19 mouse cellular contexts compared by ENCODE assay signal in genomic region chr15:6431777-6432176, GRCm38 (mm10). TPM values are rescaled to one million over a fixed set of nuclear protein-coding genes. Genes with fewer than 3 reads are reported as not detected.
DNase-seq lines count a peak whose midpoint lies in the region; ATAC-seq and TF ChIP-seq lines count a peak whose summit lies in the region.
"Had no signal": no experiment of that assay in that cellular context is flagged by ENCODE, and none has a peak within 500 bp of the region (broad histone marks: within the 10 kb centered on the region; RNA-seq: fewer than 3 reads in every experiment).

No protein-coding gene starts in this region.

- H3K4me1 ChIP-seq in hindbrain, embryonic 15.5 days (replicated peaks) = no peaks in the 10 kb centered on the region
- no peaks in the 10 kb centered on the region for H3K4me1 ChIP-seq in hindbrain, embryonic 13.5 days (replicated peaks)
- no peaks in the 10 kb centered on the region for H3K4me1 ChIP-seq in lung, embryonic 14.5 days (ENCODE audit: insufficient read depth)
- H3K4me1 ChIP-seq in midbrain, postnatal 0 days (ENCODE audit: insufficient read depth, low read length) = no peaks in the 10 kb centered on the region
- H3K4me1 ChIP-seq in limb, embryonic 10.5 days = peaks cover 4% of the 10 kb centered on the region; the same call in 1 of the 2 replicates
- H3K4me1 ChIP-seq: midbrain, embryonic 12.5 days; neural tube, embryonic 13.5 days had no signal

- no peaks in the 10 kb centered on the region for H3K9me3 ChIP-seq in hindbrain, embryonic 15.5 days
- H3K9me3 ChIP-seq in hindbrain, embryonic 13.5 days = no peaks in the 10 kb centered on the region
- no peaks in the 10 kb centered on the region for H3K9me3 ChIP-seq in lung, embryonic 14.5 days (ENCODE audit: low read depth, low read length)
- H3K9me3 ChIP-seq in midbrain, postnatal 0 days (ENCODE audit: low read length) = no peaks in the 10 kb centered on the region
- H3K9me3 ChIP-seq in limb, embryonic 10.5 days (replicated peaks) = no peaks in the 10 kb centered on the region
- H3K9me3 ChIP-seq: midbrain, embryonic 12.5 days; neural tube, embryonic 13.5 days had no signal

- no peaks in the 10 kb centered on the region for H3K27me3 ChIP-seq in hindbrain, embryonic 15.5 days
- no peaks in the 10 kb centered on the region for H3K27me3 ChIP-seq in hindbrain, embryonic 13.5 days
- H3K27me3 ChIP-seq in lung, embryonic 14.5 days (ENCODE audit: insufficient read depth, low read length) = no peaks in the 10 kb centered on the region
- no peaks in the 10 kb centered on the region for H3K27me3 ChIP-seq in midbrain, postnatal 0 days (ENCODE audit: insufficient read depth, low read length)
- no peaks in the 10 kb centered on the region for H3K27me3 ChIP-seq in limb, embryonic 10.5 days (ENCODE audit: low read depth, poor library complexity, severe bottlenecking)
- H3K27me3 ChIP-seq: midbrain, embryonic 12.5 days; neural tube, embryonic 13.5 days had no signal

- ATAC-seq in hindbrain, embryonic 15.5 days (ENCODE audit: low FRiP score, low read depth) = peak; percentile 63
- no peak for ATAC-seq in hindbrain, embryonic 13.5 days (ENCODE audit: low FRiP score)
- no peak for ATAC-seq in lung, embryonic 14.5 days (ENCODE audit: insufficient read depth)
- no peak; the same call in 1 of the 2 replicates for ATAC-seq in midbrain, postnatal 0 days (ENCODE audit: low FRiP score)

- H3K27ac ChIP-seq in hindbrain, embryonic 15.5 days (replicated peaks) = peak overlapping the region; percentile 38; the same call in 1 of the 2 replicates
- H3K27ac ChIP-seq in hindbrain, embryonic 13.5 days = no peak overlapping the region
- H3K27ac ChIP-seq in lung, embryonic 14.5 days (ENCODE audit: low read depth) = peak overlapping the region; percentile 69; the same call in 1 of the 2 replicates
- H3K27ac ChIP-seq in midbrain, postnatal 0 days (ENCODE audit: low read depth, low read length) = peak overlapping the region; percentile 32; the same call in 1 of the 2 replicates
- H3K27ac ChIP-seq in limb, embryonic 10.5 days = no peak overlapping the region
- H3K27ac ChIP-seq: gastrocnemius, adult 2 months; heart, adult 2 months; midbrain, embryonic 12.5 days; neural tube, embryonic 13.5 days had no signal

- H3K4me2 ChIP-seq in hindbrain, embryonic 15.5 days = no peak overlapping the region
- H3K4me2 ChIP-seq in hindbrain, embryonic 13.5 days = no peak overlapping the region
- H3K4me2 ChIP-seq in lung, embryonic 14.5 days = no peak overlapping the region
- H3K4me2 ChIP-seq in midbrain, postnatal 0 days (ENCODE audit: low read depth, low read length, poor library complexity, severe bottlenecking) = no peak overlapping the region
- H3K4me2 ChIP-seq: liver, embryonic 11.5 days; midbrain, embryonic 12.5 days; neural tube, embryonic 13.5 days had no signal

- no peak overlapping the region for H3K4me3 ChIP-seq in hindbrain, embryonic 15.5 days
- H3K4me3 ChIP-seq in hindbrain, embryonic 13.5 days = no peak overlapping the region
- no peak overlapping the region for H3K4me3 ChIP-seq in lung, embryonic 14.5 days (ENCODE audit: low read depth, low read length)
- H3K4me3 ChIP-seq in midbrain, postnatal 0 days (ENCODE audit: low read depth, low read length) = no peak overlapping the region
- H3K4me3 ChIP-seq in limb, embryonic 10.5 days = no peak overlapping the region
- H3K4me3 ChIP-seq: gastrocnemius, adult 2 months; heart, adult 2 months; midbrain, embryonic 12.5 days; neural tube, embryonic 13.5 days had no signal

- no peaks in the 10 kb centered on the region for H3K36me3 ChIP-seq in hindbrain, embryonic 15.5 days
- no peaks in the 10 kb centered on the region for H3K36me3 ChIP-seq in hindbrain, embryonic 13.5 days
- H3K36me3 ChIP-seq in lung, embryonic 14.5 days (ENCODE audit: insufficient read depth) = peaks cover 21% of the 10 kb centered on the region
- H3K36me3 ChIP-seq in midbrain, postnatal 0 days (ENCODE audit: insufficient read depth, low read length) = no peaks in the 10 kb centered on the region
- H3K36me3 ChIP-seq in limb, embryonic 10.5 days = peaks cover 43% of the 10 kb centered on the region
- H3K36me3 ChIP-seq: midbrain, embryonic 12.5 days had no signal

- DNase-seq in lung, embryonic 14.5 days = no peak
- DNase-seq in lung, postnatal 36 days = no peak
- peak; percentile 38 for DNase-seq in ZHBTc4 (ENCODE audit: low read depth, low spot score)
- DNase-seq in midbrain, postnatal 0 days (ENCODE audit: low spot score) = peak; percentile 54
- no peak for DNase-seq in limb, embryonic 10.5 days (ENCODE audit: low spot score)
- DNase-seq: cerebellum, adult 18-20 months; gastrocnemius, adult 2 months; kidney, adult 11 months; retina, postnatal 1 day; spleen, adult 18-20 months had no signal

- TF ChIP-seq CTCF in lung, embryonic 14.5 days (IDR thresholded peaks at IDR 0.05; ENCODE audit: low read depth) = no peak
- TF ChIP-seq CTCF in midbrain, postnatal 0 days (IDR thresholded peaks at IDR 0.05) = peak; percentile 36

- H3K9ac ChIP-seq in hindbrain, embryonic 15.5 days = no peak overlapping the region
- H3K9ac ChIP-seq in hindbrain, embryonic 13.5 days = no peak overlapping the region
- no peak overlapping the region for H3K9ac ChIP-seq in lung, embryonic 14.5 days
- H3K9ac ChIP-seq in midbrain, postnatal 0 days (replicated peaks; ENCODE audit: low read length, poor library complexity, severe bottlenecking) = no peak overlapping the region
- H3K9ac ChIP-seq: midbrain, embryonic 12.5 days; neural tube, embryonic 13.5 days had no signal

- 43% methylated on average over 7 of the region's 7 CpGs for WGBS in hindbrain, embryonic 15.5 days
- 42% methylated on average over 7 of the region's 7 CpGs for WGBS in hindbrain, embryonic 13.5 days
- WGBS in lung, embryonic 14.5 days = 76% methylated on average over 7 of the region's 7 CpGs
- WGBS in midbrain, postnatal 0 days = 41% methylated on average over 7 of the region's 7 CpGs
- 89% methylated on average over 7 of the region's 7 CpGs for WGBS in limb, embryonic 10.5 days

RNA-seq across cellular contexts. Expression of gene C9, which starts 13.3 kb away (rescaled TPM):
- not detected in 2 replicates for polyA plus RNA-seq in hindbrain, embryonic 15.5 days (2015; fragmentation: Nextera tagmentation; extraction: Ambion mirVana)
- not detected in 2 replicates for polyA plus RNA-seq in hindbrain, embryonic 13.5 days (2015; fragmentation: Nextera tagmentation; extraction: Ambion mirVana)
- not detected in 2 replicates for polyA plus RNA-seq in lung, embryonic 14.5 days (2014; fragmentation: Nextera tagmentation; extraction: Ambion mirVana)
- total RNA-seq in midbrain, postnatal 0 days (2014; rRNA removed) = not detected in 2 replicates
- polyA plus RNA-seq in midbrain, postnatal 0 days (2015; fragmentation: Nextera tagmentation; extraction: Ambion mirVana) = not detected in 2 replicates
- polyA plus RNA-seq in limb, embryonic 10.5 days (2016; fragmentation: Nextera tagmentation; extraction: Ambion mirVana) = not detected in 2 replicates
- total RNA-seq: gastrocnemius, adult 2 months; heart, adult 2 months; heart, postnatal 10 days; layer of hippocampus, adult 18-20 months; left cerebral cortex, postnatal 10 days had no signal
- polyA plus RNA-seq: heart, adult 2 months; neural tube, embryonic 13.5 days had no signal

Comparison
In these comparisons a context has a peak if more than half of its experiments do, and no peak if none do; other contexts are left out.
1. H3K27ac ChIP-seq: peak in hindbrain, embryonic 15.5 days (single experiment), lung, embryonic 14.5 days (single experiment) and midbrain, postnatal 0 days (single experiment); none in hindbrain, embryonic 13.5 days (single experiment) and limb, embryonic 10.5 days (single experiment).
2. DNase-seq: peak in ZHBTc4 (single experiment) and midbrain, postnatal 0 days (single experiment); none in lung, embryonic 14.5 days (single experiment), lung, postnatal 36 days (single experiment) and limb, embryonic 10.5 days (single experiment).